Mouse (Mus musculus): ENCODE data around the gene Mms22l. TPM values are rescaled to one million over a fixed set of nuclear protein-coding genes. Genes with fewer than 3 reads are reported as not detected.
"Not testable (repeated sequence)": the region's sequence is repeated elsewhere in the genome, so short reads cannot be mapped to it uniquely, and the experiment has no call there.

Mms22l gene
- 6.2 and 6.4 TPM in 2 replicates for polyA plus RNA-seq (2015; fragmentation: Nextera tagmentation; extraction: Ambion mirVana)

GRCm38 (mm10) chr4:24496116-24496952 lies at the start of gene Mms22l:
Gene Mms22l (plus strand): TSS chr4:24496451.
- under 1% methylated on average over 77 of the region's 83 CpGs for WGBS
- ATAC-seq (replicated peaks): peak; percentile 100
- H3K4me3 ChIP-seq: peak within 1 kb of the TSS; percentile 55
- no peaks in the 10 kb centered on the region for H3K36me3 ChIP-seq (replicated peaks)
- H3K27me3 ChIP-seq (replicated peaks): no peaks in the 10 kb centered on the region
- peak within 1 kb of the TSS; percentile 73 for H3K4me2 ChIP-seq
- H3K9me3 ChIP-seq: no peaks in the 10 kb centered on the region
- peak within 1 kb of the TSS; percentile 88 for H3K9ac ChIP-seq
- H3K4me1 ChIP-seq: peaks cover 11% of the 10 kb centered on the region
- peak within 1 kb of the TSS; percentile 93 for H3K27ac ChIP-seq

- ATAC-seq (replicated peaks); H3K4me3 ChIP-seq; H3K36me3 ChIP-seq (replicated peaks); H3K9me3 ChIP-seq; H3K4me1 ChIP-seq; H3K9ac ChIP-seq; H3K27ac ChIP-seq; H3K4me2 ChIP-seq; H3K27me3 ChIP-seq (replicated peaks): not testable (repeated sequence)
- 97% methylated on average over 4 of the region's 4 CpGs for WGBS
These were observed 12.2 kb upstream of the Mms22l start for GRCm38 (mm10) chr4:24484046-24484445.

- peak overlapping the region; percentile 73 for H3K4me2 ChIP-seq
- peak overlapping the region; percentile 88 for H3K9ac ChIP-seq
- peaks cover 11% of the 10 kb centered on the region for H3K4me1 ChIP-seq
- no peaks in the 10 kb centered on the region for H3K36me3 ChIP-seq (replicated peaks)
- no peak for ATAC-seq (replicated peaks)
- H3K27ac ChIP-seq: peak overlapping the region; percentile 93; the same call in 1 of the 2 replicates
- H3K9me3 ChIP-seq: no peaks in the 10 kb centered on the region
- H3K4me3 ChIP-seq: peak overlapping the region; percentile 55
- under 1% methylated on average over 7 of the region's 7 CpGs for WGBS
- H3K27me3 ChIP-seq (replicated peaks): no peaks in the 10 kb centered on the region
These were observed 685 bp downstream of the Mms22l start for GRCm38 (mm10) chr4:24496953-24497319.

GRCm38 (mm10) chr4:24509195-24509594 lies 12.9 kb downstream of the Mms22l start:
- Histone ChIP-seq H3K27me3 (replicated peaks) (no peaks in the 10 kb centered on the region), H3K9ac (no peak overlapping the region), H3K9me3 (no peaks in the 10 kb centered on the region), H3K4me3 (no peak overlapping the region), H3K36me3 (replicated peaks) (no peaks in the 10 kb centered on the region), H3K27ac (no peak overlapping the region), H3K4me1 (no peaks in the 10 kb centered on the region), H3K4me2 (no peak overlapping the region)
- WGBS: 95% methylated on average over 3 of the region's 3 CpGs
- no peak for ATAC-seq (replicated peaks)

GRCm38 (mm10) chr4:24536989-24537388 lies 40.7 kb downstream of the Mms22l start:
- Histone ChIP-seq H3K9me3 (no peaks in the 10 kb centered on the region), H3K36me3 (replicated peaks) (no peaks in the 10 kb centered on the region), H3K9ac (no peak overlapping the region), H3K27me3 (replicated peaks) (no peaks in the 10 kb centered on the region), H3K4me1 (no peaks in the 10 kb centered on the region), H3K27ac (no peak overlapping the region), H3K4me2 (no peak overlapping the region), H3K4me3 (no peak overlapping the region)
- 85% methylated on average over 4 of the region's 4 CpGs for WGBS
- ATAC-seq (replicated peaks): no peak

GRCm38 (mm10) chr4:24543421-24543820 lies 47.2 kb downstream of the Mms22l start:
- no peak for ATAC-seq (replicated peaks)
- WGBS: 86% methylated on average over 3 of the region's 3 CpGs

GRCm38 (mm10) chr4:24544677-24545151 lies 48.5 kb downstream of the Mms22l start:
- no peaks in the 10 kb centered on the region for H3K27me3 ChIP-seq (replicated peaks)
- no peak overlapping the region for H3K9ac ChIP-seq
- peaks cover 9% of the 10 kb centered on the region for H3K4me1 ChIP-seq
- H3K4me3 ChIP-seq: no peak overlapping the region
- peak; percentile 97 for ATAC-seq (replicated peaks)
- H3K4me2 ChIP-seq: peak overlapping the region; percentile 14; the same call in 1 of the 2 replicates
- no peaks in the 10 kb centered on the region for H3K36me3 ChIP-seq (replicated peaks)
- peak overlapping the region; percentile 72 for H3K27ac ChIP-seq
- WGBS: 13% methylated on average over 5 of the region's 5 CpGs
- H3K9me3 ChIP-seq: no peaks in the 10 kb centered on the region

More at GRCm38 (mm10) chr4:24543421-24543820, 47.2 kb downstream of the Mms22l start:
- no peak overlapping the region for H3K4me3 ChIP-seq
- peaks cover 9% of the 10 kb centered on the region for H3K4me1 ChIP-seq
- no peaks in the 10 kb centered on the region for H3K36me3 ChIP-seq (replicated peaks)
- no peaks in the 10 kb centered on the region for H3K9me3 ChIP-seq
- H3K27me3 ChIP-seq (replicated peaks): no peaks in the 10 kb centered on the region
- H3K27ac ChIP-seq: no peak overlapping the region
- H3K4me2 ChIP-seq: no peak overlapping the region
- H3K9ac ChIP-seq: no peak overlapping the region

- WGBS: 25% methylated on average over 6 of the region's 6 CpGs
- H3K4me2 ChIP-seq: no peak overlapping the region
- no peaks in the 10 kb centered on the region for H3K9me3 ChIP-seq
- peak; percentile 90 for ATAC-seq (replicated peaks)
- no peak overlapping the region for H3K9ac ChIP-seq
- no peaks in the 10 kb centered on the region for H3K27me3 ChIP-seq (replicated peaks)
- peak overlapping the region; percentile 57; the same call in 1 of the 2 replicates for H3K27ac ChIP-seq
- no peaks in the 10 kb centered on the region for H3K36me3 ChIP-seq (replicated peaks)
- no peak overlapping the region for H3K4me3 ChIP-seq
- peaks cover 4% of the 10 kb centered on the region; the same call in 1 of the 2 replicates for H3K4me1 ChIP-seq
These were observed 60.0 kb downstream of the Mms22l start for GRCm38 (mm10) chr4:24556116-24556820.

GRCm38 (mm10) chr4:24557149-24557548 lies 60.9 kb downstream of the Mms22l start:
- Histone ChIP-seq H3K9ac (no peak overlapping the region), H3K36me3 (replicated peaks) (no peaks in the 10 kb centered on the region), H3K9me3 (no peaks in the 10 kb centered on the region), H3K4me2 (no peak overlapping the region), H3K4me1 (peaks cover 4% of the 10 kb centered on the region; the same call in 1 of the 2 replicates), H3K4me3 (no peak overlapping the region), H3K27ac (no peak overlapping the region), H3K27me3 (replicated peaks) (no peaks in the 10 kb centered on the region)
- WGBS: 74% methylated on average over 4 of the region's 4 CpGs
- no peak for ATAC-seq (replicated peaks)

- H3K4me1 ChIP-seq: 0 out of 2 replicates have a peak, but pooled peaks cover 6% of the 10 kb centered on the region
- no peak overlapping the region for H3K4me3 ChIP-seq
- H3K9me3 ChIP-seq: no peaks in the 10 kb centered on the region
- ATAC-seq (replicated peaks): no peak
- WGBS: 56% methylated on average over 6 of the region's 6 CpGs
- no peak overlapping the region for H3K4me2 ChIP-seq
- H3K9ac ChIP-seq: no peak overlapping the region
- H3K27ac ChIP-seq: no peak overlapping the region
- no peaks in the 10 kb centered on the region for H3K27me3 ChIP-seq (replicated peaks)
- no peaks in the 10 kb centered on the region for H3K36me3 ChIP-seq (replicated peaks)
These were observed 71.8 kb downstream of the Mms22l start for GRCm38 (mm10) chr4:24568026-24568425.

- H3K36me3 ChIP-seq (replicated peaks): no peaks in the 10 kb centered on the region
- H3K9me3 ChIP-seq: no peaks in the 10 kb centered on the region
- H3K4me1 ChIP-seq: 0 out of 2 replicates have a peak, but pooled peaks cover 6% of the 10 kb centered on the region
- H3K27ac ChIP-seq: no peak overlapping the region
- no peak; the same call in 1 of the 2 replicates for ATAC-seq (replicated peaks)
- no peaks in the 10 kb centered on the region for H3K27me3 ChIP-seq (replicated peaks)
- no peak overlapping the region for H3K9ac ChIP-seq
- no peak overlapping the region for H3K4me2 ChIP-seq
- H3K4me3 ChIP-seq: no peak overlapping the region
- 46% methylated on average over 7 of the region's 7 CpGs for WGBS
These were observed 72.8 kb downstream of the Mms22l start for GRCm38 (mm10) chr4:24568989-24569556.

GRCm38 (mm10) chr4:24574276-24574675 lies 78.0 kb downstream of the Mms22l start:
- WGBS: 13% methylated on average over 6 of the region's 6 CpGs

More at GRCm38 (mm10) chr4:24574276-24574675, 78.0 kb downstream of the Mms22l start:
- no peak overlapping the region for H3K4me3 ChIP-seq
- H3K27ac ChIP-seq: no peak overlapping the region
- H3K27me3 ChIP-seq (replicated peaks): no peaks in the 10 kb centered on the region
- no peaks in the 10 kb centered on the region for H3K9me3 ChIP-seq
- no peak overlapping the region for H3K4me2 ChIP-seq
- ATAC-seq (replicated peaks): peak; percentile 94
- H3K9ac ChIP-seq: no peak overlapping the region
- no peaks in the 10 kb centered on the region for H3K4me1 ChIP-seq
- no peaks in the 10 kb centered on the region for H3K36me3 ChIP-seq (replicated peaks)
